Mouse (Mus musculus) erythroblast, embryonic 14.5 days (primary cell): Measurements from ENCODE around the gene Efna3.

Source experiments
- GATA1 ChIP-seq: IDR thresholded peaks from 2 replicates; pipeline ENCODE4 v1.6.1; 2012; ENCODE audit warnings: low read length, inconsistent platforms, mixed read lengths
- TAL1 ChIP-seq: IDR thresholded peaks from 3 replicates; pipeline ENCODE4 v1.6.1; 2012; ENCODE audit warnings: low read length, inconsistent platforms, mixed read lengths

- no peak for TF ChIP-seq GATA1
- TF ChIP-seq TAL1: no peak
Measured at GRCm38 (mm10) chr3:89321183-89322130, 1.3 kb downstream of the Efna3 start.
